27 mouse cellular contexts compared by ENCODE assay signal in genomic region chr12:54942586-54943157, GRCm38 (mm10). TPM values are rescaled to one million over a fixed set of nuclear protein-coding genes. Genes with fewer than 3 reads are reported as not detected.
A peak's percentile ranks its signal among the peaks of the same experiment; 100 is the strongest.
DNase-seq lines count a peak whose midpoint lies in the region; ATAC-seq and TF ChIP-seq lines count a peak whose summit lies in the region.
"Not testable (repeated sequence)": the region's sequence is repeated elsewhere in the genome, so short reads cannot be mapped to it uniquely, and the experiment has no call there.
"Had no signal": no experiment of that assay in that cellular context is flagged by ENCODE, and none has a peak within 500 bp of the region (broad histone marks: within the 10 kb centered on the region; RNA-seq: fewer than 3 reads in every experiment).

No protein-coding gene starts in this region.

- not testable (repeated sequence) for H3K79me2 ChIP-seq in CH12.LX (replicated peaks; ENCODE audit: control insufficient read depth, extremely low read depth, insufficient read depth, poor library complexity, severe bottlenecking); MEL (ENCODE audit: control insufficient read depth, insufficient read depth, low read length, poor library complexity)

- peaks cover 42 to 80% of the 10 kb centered on the region in 2 experiments for H3K36me3 ChIP-seq in CH12.LX (replicated peaks in 1 of 2; ENCODE audit: control insufficient read depth in 1 of 2, insufficient read depth in 1 of 2, low read length in 1 of 2)
- H3K36me3 ChIP-seq in MEL (ENCODE audit: control insufficient read depth in 1 of 2, insufficient read depth in 2 of 2, low read length in 2 of 2) = peaks cover 0 to 47% of the 10 kb centered on the region in 2 experiments
- H3K36me3 ChIP-seq in kidney, postnatal 0 days (ENCODE audit: insufficient read depth, low read length) = peaks cover 16% of the 10 kb centered on the region; the same call in 1 of the 2 replicates
- H3K36me3 ChIP-seq in liver, embryonic 14.5 days (replicated peaks; ENCODE audit: control insufficient read depth, insufficient read depth, low read depth) = peaks cover 47% of the 10 kb centered on the region
- peaks cover 34% of the 10 kb centered on the region for H3K36me3 ChIP-seq in small intestine, adult 2 months (ENCODE audit: control insufficient read depth, insufficient read depth, low read length)

- WGBS in kidney, postnatal 0 days = 91% methylated on average over 6 of the region's 6 CpGs
- WGBS in liver, embryonic 14.5 days (ENCODE audit: insufficient replicate concordance) = 84% methylated on average over 6 of the region's 6 CpGs
- WGBS in small intestine, adult 2 months = 95% methylated on average over 6 of the region's 6 CpGs

- not testable (repeated sequence) for ATAC-seq in kidney, postnatal 0 days (replicated peaks; ENCODE audit: low FRiP score, low read depth); liver, embryonic 14.5 days (ENCODE audit: insufficient read depth)

- 0 out of 4 replicates have a peak, but pooled peaks of 1 of the 2 experiments have one; percentile 23 for TF ChIP-seq CTCF in CH12.LX (conservative IDR thresholded peaks at IDR 0.05 in 1 of 2, IDR thresholded peaks at IDR 0.05 in 1 of 2; ENCODE audit: low read depth in 2 of 2, low read length in 2 of 2)
- TF ChIP-seq CTCF in MEL (IDR thresholded peaks at IDR 0.05 in 2 of 3, conservative IDR thresholded peaks at IDR 0.05 in 1 of 3; ENCODE audit: control insufficient read depth in 1 of 3, insufficient read depth in 1 of 3, low read depth in 2 of 3, low read length in 3 of 3, poor library complexity in 1 of 3, severe bottlenecking in 1 of 3) = peak in 1 of 3 experiments; percentile 7; a peak in 1 of 6 replicates
- TF ChIP-seq CTCF in gastrocnemius, adult 2 months (IDR thresholded peaks at IDR 0.05) = peak; percentile 39; the same call in 1 of the 2 replicates
- peak; percentile 9; the same call in 1 of the 2 replicates for TF ChIP-seq CTCF in kidney, postnatal 0 days (IDR thresholded peaks at IDR 0.05; ENCODE audit: low read depth)
- peak; percentile 35 for TF ChIP-seq CTCF in liver, embryonic 14.5 days (IDR thresholded peaks at IDR 0.05; ENCODE audit: low read depth)
- TF ChIP-seq CTCF in small intestine, adult 2 months (IDR thresholded peaks at IDR 0.05; ENCODE audit: extremely low read depth, insufficient read length, insufficient replicate concordance, low read depth, low read length) = peak; percentile 18; the same call in 1 of the 2 replicates

- not testable (repeated sequence) for H3K27me3 ChIP-seq in CH12.LX (replicated peaks); MEL (ENCODE audit: control insufficient read depth in 1 of 2, insufficient read depth in 2 of 2, low read length in 2 of 2); kidney, postnatal 0 days (ENCODE audit: insufficient read depth, low read length); liver, embryonic 14.5 days (ENCODE audit: control insufficient read depth, insufficient read depth, low read length); small intestine, adult 2 months (ENCODE audit: control insufficient read depth, insufficient read depth, low read length)

- not testable (repeated sequence) for TF ChIP-seq POLR2A in CH12.LX (IDR thresholded peaks at IDR 0.05; ENCODE audit: low read depth, low read length); MEL (IDR thresholded peaks at IDR 0.05; ENCODE audit: control insufficient read depth in 1 of 2, insufficient read depth in 1 of 2, low read depth in 1 of 2, low read length in 2 of 2, poor library complexity in 1 of 2); small intestine, adult 2 months (IDR thresholded peaks at IDR 0.05; ENCODE audit: low read depth, low read length)

- TF ChIP-seq EP300 in CH12.LX (IDR thresholded peaks at IDR 0.05; ENCODE audit: low read length); MEL (IDR thresholded peaks at IDR 0.05; ENCODE audit: low read depth in 1 of 2, low read length in 2 of 2); liver, embryonic 14.5 days (IDR thresholded peaks at IDR 0.05; ENCODE audit: low read depth): not testable (repeated sequence)

- H3K4me1 ChIP-seq in CH12.LX (ENCODE audit: control insufficient read depth in 1 of 2, insufficient read depth in 2 of 2); MEL (ENCODE audit: control insufficient read depth in 1 of 2, insufficient read depth in 2 of 2, low read length in 2 of 2); kidney, postnatal 0 days (replicated peaks; ENCODE audit: insufficient read depth, low read length); liver, embryonic 14.5 days (replicated peaks; ENCODE audit: control insufficient read depth in 2 of 2, insufficient read depth in 2 of 2, low read length in 1 of 2); small intestine, adult 2 months (ENCODE audit: control insufficient read depth, insufficient read depth, insufficient read length, low read length): not testable (repeated sequence)

- intact Hi-C loops in gastrocnemius, adult 2 months (cut with DNase I) = not testable (repeated sequence)

- not testable (repeated sequence) for H3K4me2 ChIP-seq in CH12.LX (ENCODE audit: insufficient read depth, low read depth, poor library complexity, severe bottlenecking); kidney, postnatal 0 days (ENCODE audit: low read length); liver, embryonic 14.5 days (ENCODE audit: low read depth)

- H3K9ac ChIP-seq in CH12.LX (ENCODE audit: insufficient read depth, low read depth); MEL (ENCODE audit: control insufficient read depth, low read depth, low read length, poor library complexity, severe bottlenecking); kidney, postnatal 0 days (ENCODE audit: low read depth, low read length); liver, embryonic 14.5 days (replicated peaks): not testable (repeated sequence)

- DNase-seq in CH12.LX (ENCODE audit: extremely low read depth); gastrocnemius, adult 2 months; kidney, postnatal 0 days (ENCODE audit: low spot score): not testable (repeated sequence)
- DNase-seq in MEL (ENCODE audit: low read depth, low spot score) = peak; percentile 20
- DNase-seq in liver, embryonic 14.5 days (ENCODE audit: low read depth in 3 of 3, low spot score in 3 of 3) = peak in 1 of 3 experiments; percentile 6

- H3K9me3 ChIP-seq in CH12.LX (replicated peaks; ENCODE audit: low read length); MEL (replicated peaks; ENCODE audit: insufficient read depth, low read length); kidney, postnatal 0 days (replicated peaks; ENCODE audit: low read length); liver, embryonic 14.5 days (ENCODE audit: control insufficient read depth, low read length): not testable (repeated sequence)

- not testable (repeated sequence) for TF ChIP-seq RAD21 in CH12.LX (IDR thresholded peaks at IDR 0.05; ENCODE audit: low read depth, low read length); MEL (IDR thresholded peaks at IDR 0.05; ENCODE audit: low read depth, low read length)

- H3K27ac ChIP-seq in CH12.LX (ENCODE audit: insufficient read depth, low read depth); MEL (ENCODE audit: control insufficient read depth, low read depth, low read length); gastrocnemius, adult 2 months; kidney, postnatal 0 days; liver, embryonic 14.5 days; small intestine, adult 2 months (ENCODE audit: insufficient read depth, low read depth, low read length): not testable (repeated sequence)

- in situ Hi-C loops in CH12.LX (cut with MboI; ENCODE audit: low pct_ligation_motif_present, low pct_unique_long_range_greater_than_20kb, low sequenced_read_pairs) = not testable (repeated sequence)

- dilution Hi-C loops in CH12.LX (cut with MboI; ENCODE audit: extremely low pct_ligation_motif_present, extremely low pct_unique_long_range_greater_than_20kb, low sequenced_read_pairs) = not testable (repeated sequence)

- H3K4me3 ChIP-seq in CH12.LX (replicated peaks in 1 of 3; ENCODE audit: low read depth in 2 of 3, low read length in 2 of 3, poor library complexity in 1 of 3); MEL (ENCODE audit: control insufficient read depth in 1 of 2, insufficient read depth in 1 of 2, low read depth in 2 of 2, low read length in 2 of 2); gastrocnemius, adult 2 months; kidney, postnatal 0 days (replicated peaks; ENCODE audit: low read depth, low read length); liver, embryonic 14.5 days (ENCODE audit: insufficient read depth in 1 of 2, low read depth in 2 of 2, low read length in 2 of 2); small intestine, adult 2 months (ENCODE audit: low read depth, low read length): not testable (repeated sequence)

TF ChIP-seq in CH12.LX, 34 proteins besides CTCF, POLR2A, EP300 and RAD21:
- TF ChIP-seq ZNF384 (IDR thresholded peaks at IDR 0.05; ENCODE audit: low read depth, low read length) = 0 out of 2 replicates have a peak, but pooled peaks have one; percentile 4
- TF ChIP-seq MAFK (IDR thresholded peaks at IDR 0.05; ENCODE audit: insufficient replicate concordance, low read length) = peak; percentile 70

TF ChIP-seq in MEL, 35 proteins besides CTCF, POLR2A, EP300 and RAD21:
- TF ChIP-seq SMC3 (IDR thresholded peaks at IDR 0.05; ENCODE audit: low read depth, low read length) (peak; percentile 7; the same call in 1 of the 2 replicates), ZNF384 (IDR thresholded peaks at IDR 0.05; ENCODE audit: low read depth, low read length) (peak; percentile 53)

RNA-seq across cellular contexts. Expression of gene Gm20403, which starts 43.7 kb away (rescaled TPM):
- total RNA-seq in CH12.LX (2012; rRNA removed) (not detected in 2 replicates), CH12.LX (2014; rRNA removed) (not detected in 2 replicates), MEL (2012; rRNA removed) (not detected in 2 replicates)
- polyA plus RNA-seq in CH12.LX (2012; ENCODE audit: insufficient read length, low read depth) (not detected in 2 replicates), MEL (2012; ENCODE audit: insufficient read depth in 1 of 2, insufficient read length in 2 of 2, low read depth in 1 of 2, low replicate concordance in 2 of 2, missing spikeins in 1 of 2) (not detected)
- total RNA-seq in gastrocnemius, adult 2 months (2021) = not detected
- not detected in 2 replicates for polyA plus RNA-seq in kidney, postnatal 0 days (2015; fragmentation: Nextera tagmentation; extraction: Ambion mirVana)
- not detected in 2 replicates for polyA plus RNA-seq in liver, embryonic 14.5 days (2012; rRNA removed)
- not detected in 2 replicates for polyA plus RNA-seq in liver, embryonic 14.5 days (2014; fragmentation: Nextera tagmentation; extraction: Ambion mirVana)
- polyA plus RNA-seq in small intestine, adult 2 months (2012; rRNA removed) = not detected in 2 replicates
- total RNA-seq: adrenal gland, adult 18-20 months; adrenal gland, postnatal 10 days; adrenal gland, postnatal 36 days; G1E; gastrocnemius, adult 18-20 months; gastrocnemius, postnatal 14 days; gastrocnemius, postnatal 4 days; heart, postnatal 10 days; heart, postnatal 36 days had no signal
- polyA plus RNA-seq: embryonic facial prominence, embryonic 11.5 days; embryonic facial prominence, embryonic 14.5 days; forebrain, embryonic 10.5 days; forebrain, embryonic 13.5 days; forebrain, embryonic 16.5 days; heart, embryonic 12.5 days; heart, embryonic 15.5 days; hindbrain, embryonic 10.5 days; hindbrain, embryonic 13.5 days; hindbrain, embryonic 16.5 days; inflammation-experienced regulatory T-cells, adult 6 months; intestine, embryonic 16.5 days had no signal
